Mouse (Mus musculus) mature B cell (primary cell): ENCODE data around the gene Thumpd3.

Experiments
- in situ Hi-C: fragments of 300-500 bp; cut with MboI; formaldehyde crosslinking; loops from 2 replicates; pipeline ENCODE4 v1.14.3; 2019

Gene Thumpd3

GRCm38 (mm10) chr6:113078031-113078721 lies 32.2 kb downstream of the Thumpd3 start:
- in situ Hi-C loops: no loop called here

- in situ Hi-C loops: no loop called here
Measured at GRCm38 (mm10) chr6:113079492-113079891, 33.5 kb downstream of the Thumpd3 start.

- in situ Hi-C loops: no loop called here
Measured at GRCm38 (mm10) chr6:113082229-113082628, 36.2 kb downstream of the Thumpd3 start.

GRCm38 (mm10) chr6:113084590-113084989 lies 38.6 kb downstream of the Thumpd3 start:
- in situ Hi-C loops: no loop called here

GRCm38 (mm10) chr6:113093206-113093605 lies 47.2 kb downstream of the Thumpd3 start:
- in situ Hi-C loops: no loop called here

- in situ Hi-C loops: no loop called here
Measured at GRCm38 (mm10) chr6:113095547-113095946, 49.5 kb downstream of the Thumpd3 start.

- in situ Hi-C loops: no loop called here
Measured at GRCm38 (mm10) chr6:113097662-113098061, 51.6 kb downstream of the Thumpd3 start.

GRCm38 (mm10) chr6:113099640-113100289 lies 53.7 kb downstream of the Thumpd3 start:
- in situ Hi-C loops: loop anchor here (10.0 kb wide), 1 partner anchor 55 kb away; the partner anchor contains the start of gene Thumpd3

GRCm38 (mm10) chr6:113102541-113102940 lies 56.5 kb downstream of the Thumpd3 start:
- in situ Hi-C loops: loop anchor here (10.0 kb wide), 1 partner anchor 58 kb away; the partner anchor contains the start of gene Thumpd3

GRCm38 (mm10) chr6:113103765-113104164 lies 57.7 kb downstream of the Thumpd3 start:
- in situ Hi-C loops: loop anchor here (10.0 kb wide), 1 partner anchor 59 kb away; the partner anchor contains the start of gene Thumpd3

GRCm38 (mm10) chr6:113109378-113109777 lies 63.4 kb downstream of the Thumpd3 start:
- in situ Hi-C loops: loop anchor here (10.0 kb wide), 1 partner anchor 65 kb away; the partner anchor contains the start of gene Thumpd3

GRCm38 (mm10) chr6:113109956-113110355 lies 63.9 kb downstream of the Thumpd3 start:
- in situ Hi-C loops: loop anchor here (10.0 kb wide), 1 partner anchor 65 kb away; the partner anchor contains the start of gene Thumpd3
